Mouse (Mus musculus): ENCODE results near the gene Zfp874a.
"Not testable (repeated sequence)": the region's sequence is repeated elsewhere in the genome, so short reads cannot be mapped to it uniquely, and the experiment has no call there.

Gene Zfp874a

GRCm38 (mm10) chr13:67399183-67399903 is 52.1 kb downstream of the Zfp874a start, which contains the start of gene Zfp429:
TSS of gene Zfp429 (minus strand) at chr13:67399819.
- peak; percentile 63 to 65 for DNase-seq (ENCODE audit: low read depth in 2 of 2, low spot score in 2 of 2)

GRCm38 (mm10) chr13:67376255-67376654 is 75.2 kb downstream of the Zfp874a start:
- DNase-seq (ENCODE audit: low read depth in 2 of 2, low spot score in 2 of 2): not testable (repeated sequence)

- DNase-seq (ENCODE audit: low read depth in 2 of 2, low spot score in 2 of 2): peak; percentile 74 to 76
Measured at GRCm38 (mm10) chr13:67375050-67375911, 76.1 kb downstream of the Zfp874a start, which contains the start of the genes Gm28041 and Zfp456. TSS of gene Gm28041 (minus strand) at chr13:67375733. TSS of gene Zfp456 (minus strand) at chr13:67375810.

All from CD8-positive naive resting alpha-beta T cell, adult 2 months (primary cell).